Mouse (Mus musculus): ENCODE results near the gene Nova2. TPM values are rescaled to one million over a fixed set of nuclear protein-coding genes. Genes with fewer than 3 reads are reported as not detected.
A peak's percentile ranks its signal among the peaks of the same experiment; 100 is the strongest.

Gene Nova2
- total RNA-seq (2022), result 1 to 10 TPM; 5.6 to 9.2 (median 7.1) TPM

- peak; percentile 89 for DNase-seq
These were observed at the start of gene Nova2 for GRCm38 (mm10) chr7:18925162-18925938. Gene Nova2 (plus strand): TSS chr7:18925888.

- DNase-seq, result no peak
These were observed 47.0 kb upstream of the Nova2 start for GRCm38 (mm10) chr7:18878691-18879090.

- no peak for DNase-seq
These were observed 41.5 kb upstream of the Nova2 start for GRCm38 (mm10) chr7:18883991-18884744.

- DNase-seq, result no peak
These were observed 40.8 kb upstream of the Nova2 start for GRCm38 (mm10) chr7:18884745-18885422.

- no peak for DNase-seq
These were observed 38.7 kb upstream of the Nova2 start for GRCm38 (mm10) chr7:18886963-18887362.

GRCm38 (mm10) chr7:18890848-18891247 lies 34.8 kb upstream of the Nova2 start:
- DNase-seq, result no peak

GRCm38 (mm10) chr7:18891872-18892599 lies 33.7 kb upstream of the Nova2 start:
- peak; percentile 70 for DNase-seq

GRCm38 (mm10) chr7:18893009-18893408 lies 32.7 kb upstream of the Nova2 start:
- DNase-seq, result no peak

- peak; percentile 63 for DNase-seq
These were observed 31.8 kb upstream of the Nova2 start for GRCm38 (mm10) chr7:18893651-18894430.

- DNase-seq, result no peak
These were observed 29.2 kb upstream of the Nova2 start for GRCm38 (mm10) chr7:18896536-18896935.

- DNase-seq, result no peak
These were observed 25.2 kb upstream of the Nova2 start for GRCm38 (mm10) chr7:18900513-18900912.

GRCm38 (mm10) chr7:18902486-18902885 lies 23.2 kb upstream of the Nova2 start:
- no peak for DNase-seq

- no peak for DNase-seq
These were observed 20.7 kb upstream of the Nova2 start for GRCm38 (mm10) chr7:18904971-18905370.

- DNase-seq, result no peak
These were observed 15.9 kb upstream of the Nova2 start for GRCm38 (mm10) chr7:18909797-18910196.

GRCm38 (mm10) chr7:18910241-18910831 lies 15.4 kb upstream of the Nova2 start, which contains the start of gene Ccdc61:
Gene Ccdc61 (minus strand): TSS chr7:18910415.
- peak; percentile 97 for DNase-seq

GRCm38 (mm10) chr7:18916254-18916653 lies 9.4 kb upstream of the Nova2 start:
- DNase-seq, result no peak

GRCm38 (mm10) chr7:18917931-18918330 lies 7.8 kb upstream of the Nova2 start:
- DNase-seq, result no peak

- peak; percentile 63 for DNase-seq
These were observed 4.6 kb upstream of the Nova2 start for GRCm38 (mm10) chr7:18921069-18921468.

GRCm38 (mm10) chr7:18922807-18923206 lies 2.9 kb upstream of the Nova2 start:
- no peak for DNase-seq

- DNase-seq, result no peak
These were observed 2.4 kb upstream of the Nova2 start for GRCm38 (mm10) chr7:18923267-18923666.

GRCm38 (mm10) chr7:18923711-18924191 lies 1.9 kb upstream of the Nova2 start:
- DNase-seq, result no peak
